Mouse (Mus musculus) stomach, postnatal 0 days (tissue): ENCODE measurements around the gene Adam15. TPM values are rescaled to one million over a fixed set of nuclear protein-coding genes. Genes with fewer than 3 reads are reported as not detected.

Source experiments
- ATAC-seq: fragments of 200-750 bp; cut with Nextera tagmentation; 2 replicates; pipeline ENCODE4 v1.8.0; 2017; ENCODE audit not compliant: low FRiP score, low TSS enrichment
- DNase-seq: peaks from one replicate; pipeline ENCODE4 v3.0.0-alpha.2; 2016; ENCODE audit warnings: low spot score
- H3K27ac ChIP-seq: fragments of 300-500 bp; sonication (generic); replicated peaks from 2 replicates; pipeline ENCODE4 v1.5.1; 2014; ENCODE audit warnings: mild to moderate bottlenecking, control low read depth
- H3K27me3 ChIP-seq: fragments of 300-500 bp; sonication (generic); 2 replicates; pipeline ENCODE4 v1.6.1; 2014; ENCODE audit warnings: low read length; ENCODE audit not compliant: control insufficient read depth, insufficient read depth
- H3K36me3 ChIP-seq: fragments of 300-500 bp; sonication (generic); 2 replicates; pipeline ENCODE4 v1.6.1; 2014; ENCODE audit warnings: low read length, mixed read lengths; ENCODE audit not compliant: control insufficient read depth, insufficient read depth
- H3K4me1 ChIP-seq: fragments of 300-500 bp; sonication (generic); replicated peaks from 2 replicates; pipeline ENCODE4 v1.6.1; 2014; ENCODE audit warnings: antibody characterized with exemption; ENCODE audit not compliant: control insufficient read depth, insufficient read depth
- H3K4me2 ChIP-seq: fragments of 300-500 bp; sonication (generic); replicated peaks from 2 replicates; pipeline ENCODE4 v1.6.1; 2014; ENCODE audit warnings: low read depth, mild to moderate bottlenecking, control low read depth, moderate library complexity
- H3K4me3 ChIP-seq: fragments of 300-500 bp; sonication (generic); 2 replicates; pipeline ENCODE4 v1.5.1; 2014; ENCODE audit warnings: low read depth, low read length, control low read depth
- H3K9ac ChIP-seq: fragments of 300-500 bp; sonication (generic); 2 replicates; pipeline ENCODE4 v1.6.1; 2014; ENCODE audit warnings: mild to moderate bottlenecking, low read length, control low read depth, mixed read lengths
- H3K9me3 ChIP-seq: fragments of 300-500 bp; sonication (generic); 2 replicates; pipeline ENCODE4 v1.6.1; 2016; ENCODE audit warnings: low read length; ENCODE audit not compliant: control insufficient read depth
- CTCF ChIP-seq: IDR thresholded peaks from 2 replicates; pipeline ENCODE4 v1.5.1; 2016; ENCODE audit warnings: antibody characterized with exemption, low read depth, mild to moderate bottlenecking, moderate library complexity
- EP300 ChIP-seq: optimal IDR thresholded peaks from 2 replicates; pipeline ENCODE3; 2016; ENCODE audit warnings: antibody characterized with exemption
- WGBS: fragments of 180-500 bp; shearing (Covaris S2); extraction: QIAGEN DNeasy Blood & Tissue Kit; methylation state at CpG from one replicate; pipeline ENCODE4 v1.1.7; 2014; 5-methylcytosine and 5-hydroxymethylcytosine counted together
- polyA plus RNA-seq: library from polyadenylated mRNA; unstranded; fragments of >200 nt; fragmentation: Nextera tagmentation; extraction: Ambion mirVana; gene quantifications from 2 replicates; pipeline ENCODE4 v1.2.1, GENCODE M21; 2015

Gene Adam15
- polyA plus RNA-seq, 1 experiment from 2014 or later = 43.0 TPM

GRCm38 (mm10) chr3:89360237-89360636, 10.4 kb upstream of the Adam15 start:
- Histone ChIP-seq H3K4me2 (no peak overlapping the region), H3K9ac (no peak overlapping the region), H3K4me1 (no peaks in the 10 kb centered on the region), H3K36me3 (no peaks in the 10 kb centered on the region), H3K27ac (no peak overlapping the region), H3K9me3 (no peaks in the 10 kb centered on the region), H3K4me3 (no peak overlapping the region), H3K27me3 (no peaks in the 10 kb centered on the region)
- no peak for ATAC-seq
- TF ChIP-seq CTCF (no peak), EP300 (no peak)
- 73% methylated on average over 3 of the region's 3 CpGs for WGBS
- no peak for DNase-seq

GRCm38 (mm10) chr3:89359630-89360029, 9.8 kb upstream of the Adam15 start:
- Histone ChIP-seq H3K9me3 (no peaks in the 10 kb centered on the region), H3K4me3 (no peak overlapping the region), H3K36me3 (no peaks in the 10 kb centered on the region), H3K27ac (no peak overlapping the region), H3K4me2 (no peak overlapping the region), H3K27me3 (no peaks in the 10 kb centered on the region), H3K4me1 (no peaks in the 10 kb centered on the region), H3K9ac (no peak overlapping the region)
- 37% methylated on average over 6 of the region's 6 CpGs for WGBS
- no peak for TF ChIP-seq EP300
- no peak for TF ChIP-seq CTCF
- no peak for DNase-seq
- ATAC-seq = peak; percentile 60

GRCm38 (mm10) chr3:89356029-89356428, 6.2 kb upstream of the Adam15 start:
- no peaks in the 10 kb centered on the region for H3K27me3 ChIP-seq
- WGBS = 67% methylated on average over 9 of the region's 9 CpGs

GRCm38 (mm10) chr3:89355512-89355902, 5.7 kb upstream of the Adam15 start:
- no peaks in the 10 kb centered on the region for H3K27me3 ChIP-seq
- H3K9me3 ChIP-seq = no peaks in the 10 kb centered on the region
- no peak for TF ChIP-seq EP300
- TF ChIP-seq CTCF = no peak
- peaks cover under 1% of the 10 kb centered on the region; the same call in 1 of the 2 replicates for H3K4me1 ChIP-seq
- H3K27ac ChIP-seq = no peak overlapping the region
- 72% methylated on average over 6 of the region's 6 CpGs for WGBS
- DNase-seq = no peak
- ATAC-seq = no peak
- H3K9ac ChIP-seq = peak overlapping the region; percentile 8; the same call in 1 of the 2 replicates
- H3K4me2 ChIP-seq = no peak overlapping the region
- H3K36me3 ChIP-seq = no peaks in the 10 kb centered on the region
- H3K4me3 ChIP-seq = no peak overlapping the region

More at GRCm38 (mm10) chr3:89356029-89356428, 6.2 kb upstream of the Adam15 start:
- TF ChIP-seq EP300 (no peak), CTCF (no peak)
- no peaks in the 10 kb centered on the region for H3K36me3 ChIP-seq
- no peaks in the 10 kb centered on the region for H3K4me1 ChIP-seq
- no peak overlapping the region for H3K4me3 ChIP-seq
- no peak overlapping the region for H3K9ac ChIP-seq
- DNase-seq (no peak), ATAC-seq (no peak)
- no peaks in the 10 kb centered on the region for H3K9me3 ChIP-seq
- H3K4me2 ChIP-seq = no peak overlapping the region
- H3K27ac ChIP-seq = no peak overlapping the region

GRCm38 (mm10) chr3:89354816-89355511, 5.2 kb upstream of the Adam15 start:
- H3K36me3 ChIP-seq = no peaks in the 10 kb centered on the region
- no peaks in the 10 kb centered on the region for H3K9me3 ChIP-seq
- 0 out of 2 replicates have a peak overlapping the region, but pooled peaks have one; percentile 5 for H3K4me2 ChIP-seq
- TF ChIP-seq EP300 = no peak
- peak; percentile 94 for TF ChIP-seq CTCF
- 12% methylated on average over 5 of the region's 5 CpGs for WGBS
- no peaks in the 10 kb centered on the region for H3K27me3 ChIP-seq
- H3K4me1 ChIP-seq = peaks cover 3% of the 10 kb centered on the region; the same call in 1 of the 2 replicates
- DNase-seq (peak; percentile 91), ATAC-seq (peak; percentile 78)
- H3K4me3 ChIP-seq = no peak overlapping the region
- H3K27ac ChIP-seq = no peak overlapping the region
- no peak overlapping the region for H3K9ac ChIP-seq

GRCm38 (mm10) chr3:89351271-89351670, 1.5 kb upstream of the Adam15 start:
- 72% methylated on average over 5 of the region's 5 CpGs for WGBS
- H3K27ac ChIP-seq = no peak overlapping the region
- TF ChIP-seq EP300 (no peak), CTCF (no peak)
- no peaks in the 10 kb centered on the region for H3K9me3 ChIP-seq
- no peaks in the 10 kb centered on the region; the same call in none of the 2 replicates for H3K36me3 ChIP-seq
- peaks cover 3% of the 10 kb centered on the region; the same call in 1 of the 2 replicates for H3K4me1 ChIP-seq
- no peak overlapping the region for H3K4me2 ChIP-seq
- no peak overlapping the region for H3K9ac ChIP-seq
- no peak overlapping the region for H3K4me3 ChIP-seq
- ATAC-seq = no peak
- no peak for DNase-seq
- no peaks in the 10 kb centered on the region for H3K27me3 ChIP-seq
